Mouse (Mus musculus) liver, embryonic 13.5 days (tissue): ENCODE results near the gene Cldn10. TPM values are rescaled to one million over a fixed set of nuclear protein-coding genes. Genes with fewer than 3 reads are reported as not detected.
"Not testable (repeated sequence)": the region's sequence is repeated elsewhere in the genome, so short reads cannot be mapped to it uniquely, and the experiment has no call there.

Source experiments
- ATAC-seq: fragments of 200-750 bp; cut with Nextera tagmentation; 2 replicates; pipeline ENCODE4 v1.8.0; 2017; ENCODE audit warnings: low read depth, mild to moderate bottlenecking, moderate number of reproducible peaks, moderate library complexity
- DNase-seq: peaks from one replicate; pipeline ENCODE4 v3.0.0; 2022
- H3K27ac ChIP-seq: fragments of 300-500 bp; sonication (generic); 2 replicates; pipeline ENCODE4 v1.5.1; 2015; ENCODE audit warnings: moderate library complexity, mild to moderate bottlenecking, inconsistent platforms
- H3K27me3 ChIP-seq: fragments of 300-500 bp; sonication (generic); 2 replicates; pipeline ENCODE4 v1.6.1; 2015; ENCODE audit warnings: mild to moderate bottlenecking, inconsistent platforms
- H3K36me3 ChIP-seq: fragments of 300-500 bp; sonication (generic); 2 replicates; pipeline ENCODE4 v1.6.1; 2015; ENCODE audit warnings: mild to moderate bottlenecking, inconsistent platforms
- H3K4me1 ChIP-seq: fragments of 300-500 bp; sonication (generic); replicated peaks from 2 replicates; pipeline ENCODE4 v1.6.1; 2015; ENCODE audit warnings: inconsistent platforms
- H3K4me2 ChIP-seq: fragments of 300-500 bp; sonication (generic); 2 replicates; pipeline ENCODE4 v1.6.1; 2015; ENCODE audit warnings: inconsistent platforms, mild to moderate bottlenecking, moderate library complexity
- H3K4me3 ChIP-seq: fragments of 300-500 bp; sonication (generic); replicated peaks from 2 replicates; pipeline ENCODE4 v1.5.1; 2015; ENCODE audit warnings: mild to moderate bottlenecking, inconsistent platforms
- H3K9ac ChIP-seq: fragments of 300-500 bp; sonication (generic); 2 replicates; pipeline ENCODE4 v1.6.1; 2015; ENCODE audit warnings: mild to moderate bottlenecking, inconsistent platforms
- H3K9me3 ChIP-seq: fragments of 300-500 bp; sonication (generic); replicated peaks from 2 replicates; pipeline ENCODE4 v1.6.1; 2016; ENCODE audit warnings: inconsistent platforms
- WGBS: fragments of 180-500 bp; shearing (Covaris S2); methylation state at CpG from one replicate; pipeline ENCODE4 v1.1.7; 2015; ENCODE audit not compliant: insufficient replicate concordance; 5-methylcytosine and 5-hydroxymethylcytosine counted together
- polyA plus RNA-seq: library from polyadenylated mRNA; unstranded; fragments of >200 nt; fragmentation: Nextera tagmentation; extraction: Ambion mirVana; gene quantifications from 2 replicates; pipeline ENCODE4 v1.2.1, GENCODE M21; 2015

Cldn10 gene
- polyA plus RNA-seq, 1 experiment from 2014 or later, result 0.20 TPM

DNA sequence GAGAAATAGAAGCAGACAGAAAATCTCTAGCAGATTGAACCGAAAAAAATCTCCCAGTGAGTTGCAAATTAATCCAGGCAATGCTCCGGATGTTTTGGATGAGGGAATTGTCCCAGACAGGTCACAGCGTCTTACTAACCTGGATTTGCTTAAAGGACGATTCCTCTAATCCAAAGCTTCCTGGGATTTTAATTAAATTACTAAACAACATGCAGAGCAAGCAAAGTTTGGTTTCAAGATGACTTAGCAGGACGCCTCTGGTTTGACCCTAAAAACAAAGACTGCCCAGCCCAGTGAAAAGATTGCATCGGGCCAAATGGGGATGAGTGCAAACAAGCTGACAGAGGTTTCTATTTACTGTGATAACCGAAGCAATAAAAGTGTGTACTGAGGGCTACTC is 16.2 kb downstream of the Cldn10 start:
- ATAC-seq, result no peak
- Histone ChIP-seq H3K27ac (no peak overlapping the region), H3K9me3 (no peaks in the 10 kb centered on the region), H3K4me2 (no peak overlapping the region), H3K4me3 (no peak overlapping the region), H3K4me1 (peaks cover 47% of the 10 kb centered on the region), H3K9ac (no peak overlapping the region), H3K36me3 (no peaks in the 10 kb centered on the region), H3K27me3 (peaks cover 12% of the 10 kb centered on the region; the same call in 1 of the 2 replicates)
- 57% methylated on average over 7 of the region's 7 CpGs for WGBS
- no peak for DNase-seq

- Histone ChIP-seq H3K27ac (no peak overlapping the region), H3K27me3 (peaks cover 13% of the 10 kb centered on the region; the same call in 1 of the 2 replicates), H3K4me1 (peaks cover 47% of the 10 kb centered on the region), H3K9me3 (no peaks in the 10 kb centered on the region), H3K4me3 (no peak overlapping the region), H3K4me2 (no peak overlapping the region), H3K9ac (no peak overlapping the region), H3K36me3 (no peaks in the 10 kb centered on the region)
- WGBS, result 40% methylated on average over 6 of the region's 6 CpGs
- DNase-seq, result peak; percentile 38
- ATAC-seq, result no peak
Measured at GRCm38 (mm10) chr14:118804351-118804750, 16.6 kb downstream of the Cldn10 start.

- Histone ChIP-seq H3K36me3 (no peaks in the 10 kb centered on the region), H3K9ac (peak overlapping the region; percentile 37; the same call in 1 of the 2 replicates), H3K4me2 (peak overlapping the region; percentile 33), H3K4me1 (peaks cover 58% of the 10 kb centered on the region), H3K4me3 (no peak overlapping the region), H3K27ac (peak overlapping the region; percentile 53), H3K9me3 (no peaks in the 10 kb centered on the region), H3K27me3 (0 out of 2 replicates have a peak, but pooled peaks cover 4% of the 10 kb centered on the region)
- DNase-seq (no peak), ATAC-seq (no peak)
- WGBS, result 82% methylated on average over 5 of the region's 5 CpGs
Measured at GRCm38 (mm10) chr14:118807653-118808052, 19.9 kb downstream of the Cldn10 start.

DNA sequence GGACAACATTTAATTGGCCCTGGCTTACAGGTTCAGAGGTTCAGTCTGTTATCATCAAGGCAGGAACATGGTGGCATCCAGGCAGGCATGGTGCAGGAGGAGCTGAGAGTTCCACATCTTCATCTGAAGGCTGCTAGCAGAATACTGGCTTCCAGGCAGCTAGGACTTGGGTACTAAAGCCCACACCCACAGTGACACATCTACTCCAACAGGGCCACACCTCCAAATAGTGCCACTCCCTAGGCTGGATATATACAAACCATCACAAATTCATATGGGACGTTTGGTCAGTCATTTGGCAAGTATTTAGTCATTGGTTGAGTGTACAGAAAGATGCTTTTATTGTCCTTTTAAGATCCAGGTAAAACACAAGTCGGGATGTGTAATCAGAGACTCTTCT is 20.5 kb downstream of the Cldn10 start:
- WGBS, result 64% methylated on average over 2 of the region's 2 CpGs
- not testable (repeated sequence) for H3K36me3 ChIP-seq, DNase-seq, H3K9me3 ChIP-seq, H3K27me3 ChIP-seq, H3K4me3 ChIP-seq
- Histone ChIP-seq H3K4me2 (peak overlapping the region; percentile 33), H3K4me1 (peaks cover 58% of the 10 kb centered on the region), H3K9ac (0 out of 2 replicates have a peak overlapping the region, but pooled peaks have one; percentile 37), H3K27ac (peak overlapping the region; percentile 53)
- ATAC-seq, result peak; percentile 83

DNA sequence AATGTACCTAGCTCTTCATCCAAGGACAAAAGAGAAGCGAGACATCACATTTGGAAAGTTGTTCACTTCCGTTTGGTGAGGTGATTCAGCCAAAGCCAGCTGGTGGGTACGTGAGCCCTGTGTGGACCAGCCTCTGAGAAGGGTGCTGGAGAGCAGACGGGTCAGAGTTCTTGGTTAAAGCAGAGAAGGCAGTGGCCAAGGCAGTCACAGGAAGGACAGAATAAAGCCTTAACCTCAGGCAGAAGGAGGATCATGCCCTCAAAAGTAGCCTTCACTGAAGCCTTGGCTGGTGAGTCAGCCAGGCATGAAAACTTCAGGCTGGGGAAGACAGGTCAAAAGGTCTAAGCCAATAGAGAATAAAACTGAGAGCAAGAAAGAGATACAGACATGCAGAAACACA is 22.0 kb downstream of the Cldn10 start:
- ATAC-seq (no peak), DNase-seq (no peak)
- Histone ChIP-seq H3K4me2 (0 out of 2 replicates have a peak overlapping the region, but pooled peaks have one; percentile 0), H3K27me3 (0 out of 2 replicates have a peak, but pooled peaks cover 6% of the 10 kb centered on the region), H3K36me3 (no peaks in the 10 kb centered on the region), H3K27ac (peak overlapping the region; percentile 65), H3K4me3 (no peak overlapping the region), H3K4me1 (peaks cover 58% of the 10 kb centered on the region), H3K9ac (no peak overlapping the region), H3K9me3 (no peaks in the 10 kb centered on the region)
- 58% methylated on average over 4 of the region's 4 CpGs for WGBS

- peak; percentile 53 for ATAC-seq
- not testable (repeated sequence) for H3K9me3 ChIP-seq, H3K36me3 ChIP-seq, DNase-seq, H3K27me3 ChIP-seq, H3K9ac ChIP-seq
- H3K4me1 ChIP-seq, result peaks cover 58% of the 10 kb centered on the region
- H3K4me2 ChIP-seq, result peak overlapping the region; percentile 31
- H3K27ac ChIP-seq, result peak overlapping the region; percentile 65; the same call in 1 of the 2 replicates
- H3K4me3 ChIP-seq, result peak overlapping the region; percentile 20; the same call in 1 of the 2 replicates
Measured at GRCm38 (mm10) chr14:118811256-118811655, 23.5 kb downstream of the Cldn10 start.

DNA sequence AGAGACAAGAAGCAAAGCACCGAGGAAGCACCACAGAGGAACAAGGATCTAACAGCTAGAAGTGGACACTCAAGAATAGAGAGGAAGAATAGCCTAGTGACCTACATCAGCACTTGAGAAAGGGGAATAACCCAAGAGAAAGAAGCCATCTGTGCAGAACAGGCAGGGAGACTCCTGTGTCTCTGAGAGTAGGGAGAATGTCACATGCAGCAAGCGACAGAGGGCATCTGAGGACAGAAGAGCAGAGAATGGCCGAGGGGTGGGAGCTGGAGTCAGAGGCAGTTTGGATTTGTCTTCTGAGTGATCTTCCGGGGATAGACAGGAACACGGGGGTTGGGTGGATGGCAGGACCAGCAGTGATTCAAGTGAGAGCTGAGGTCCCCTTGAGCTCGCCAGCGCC is 25.4 kb downstream of the Cldn10 start:
- no peak for ATAC-seq
- no peak overlapping the region for H3K4me3 ChIP-seq
- WGBS, result 65% methylated on average over 7 of the region's 7 CpGs
- DNase-seq, result no peak
- no peak overlapping the region for H3K27ac ChIP-seq
- 0 out of 2 replicates have a peak, but pooled peaks cover 6% of the 10 kb centered on the region for H3K27me3 ChIP-seq
- no peak overlapping the region for H3K9ac ChIP-seq
- H3K4me1 ChIP-seq, result peaks cover 45% of the 10 kb centered on the region
- H3K4me2 ChIP-seq, result no peak overlapping the region
- no peaks in the 10 kb centered on the region for H3K36me3 ChIP-seq
- H3K9me3 ChIP-seq, result peaks cover 6% of the 10 kb centered on the region; the same call in 1 of the 2 replicates

- WGBS, result 12% methylated on average over 4 of the region's 4 CpGs
- Histone ChIP-seq H3K9me3 (peaks cover 8% of the 10 kb centered on the region; the same call in 1 of the 2 replicates), H3K9ac (peak overlapping the region; percentile 42; the same call in 1 of the 2 replicates), H3K27me3 (peaks cover 13% of the 10 kb centered on the region), H3K4me3 (peak overlapping the region; percentile 32; the same call in 1 of the 2 replicates), H3K27ac (no peak overlapping the region), H3K4me1 (peaks cover 11% of the 10 kb centered on the region), H3K36me3 (no peaks in the 10 kb centered on the region), H3K4me2 (peak overlapping the region; percentile 49)
- peak; percentile 56 for DNase-seq
- peak; percentile 39 for ATAC-seq
Measured at GRCm38 (mm10) chr14:118816503-118816902, 28.8 kb downstream of the Cldn10 start.

DNA sequence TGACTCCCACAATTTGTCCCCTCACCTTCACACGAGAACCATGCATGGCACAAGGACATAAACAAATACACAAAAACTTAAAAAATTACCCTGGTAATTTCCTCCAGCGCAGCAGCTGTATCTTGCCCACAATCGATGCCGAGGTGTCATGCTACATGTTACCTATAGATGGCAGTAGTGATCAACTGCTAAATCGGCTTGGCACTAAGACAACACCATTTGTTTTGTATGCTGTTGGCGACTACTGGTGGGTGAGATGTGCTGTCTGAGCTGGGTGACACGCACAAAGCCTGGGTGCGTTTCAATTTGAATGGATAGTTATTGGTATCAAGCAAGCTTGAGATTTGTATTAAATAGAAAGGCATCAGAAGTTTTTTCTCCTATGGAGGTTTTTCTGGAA is 32.4 kb downstream of the Cldn10 start:
- no peak overlapping the region for H3K4me3 ChIP-seq
- H3K4me2 ChIP-seq, result no peak overlapping the region
- 5% methylated on average over 8 of the region's 8 CpGs for WGBS
- peaks cover 8% of the 10 kb centered on the region; the same call in 1 of the 2 replicates for H3K9me3 ChIP-seq
- H3K9ac ChIP-seq, result no peak overlapping the region
- 0 out of 2 replicates have a peak, but pooled peaks cover 4% of the 10 kb centered on the region for H3K4me1 ChIP-seq
- ATAC-seq, result no peak
- H3K27ac ChIP-seq, result no peak overlapping the region
- H3K27me3 ChIP-seq, result peaks cover 10% of the 10 kb centered on the region
- DNase-seq, result no peak
- H3K36me3 ChIP-seq, result no peaks in the 10 kb centered on the region

- Histone ChIP-seq H3K27ac (no peak overlapping the region), H3K4me1 (peaks cover 5% of the 10 kb centered on the region; the same call in 1 of the 2 replicates), H3K36me3 (no peaks in the 10 kb centered on the region), H3K9ac (no peak overlapping the region), H3K4me2 (no peak overlapping the region), H3K4me3 (no peak overlapping the region), H3K27me3 (peaks cover 10% of the 10 kb centered on the region), H3K9me3 (peaks cover 5% of the 10 kb centered on the region; the same call in 1 of the 2 replicates)
- ATAC-seq (no peak), DNase-seq (no peak)
- 79% methylated on average over 3 of the region's 4 CpGs for WGBS
Measured at GRCm38 (mm10) chr14:118822816-118823215, 35.1 kb downstream of the Cldn10 start.

DNA sequence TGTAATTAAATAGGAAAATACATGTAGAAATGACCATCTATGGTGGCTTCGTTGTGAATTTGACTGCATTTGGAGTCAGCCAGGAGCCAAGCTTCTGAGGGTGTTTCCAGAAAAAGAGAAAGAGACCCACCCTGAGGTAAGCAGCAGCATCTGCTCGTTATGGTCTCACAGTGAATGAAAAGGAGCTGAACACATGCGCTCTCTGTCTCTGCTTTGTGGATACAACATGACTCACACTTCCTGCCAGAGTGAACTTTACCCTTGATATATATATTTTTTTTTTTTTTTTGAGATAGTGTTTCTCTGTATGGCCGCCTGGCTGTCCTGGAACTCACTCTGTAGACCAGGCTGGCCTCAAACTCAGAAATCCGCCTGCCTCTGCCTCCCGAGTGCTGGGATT is 35.6 kb downstream of the Cldn10 start:
- no peaks in the 10 kb centered on the region for H3K9me3 ChIP-seq
- no peak overlapping the region for H3K4me3 ChIP-seq
- peaks cover 10% of the 10 kb centered on the region for H3K27me3 ChIP-seq
- DNase-seq (no peak), ATAC-seq (no peak)
- peaks cover 5% of the 10 kb centered on the region; the same call in 1 of the 2 replicates for H3K4me1 ChIP-seq
- H3K9ac ChIP-seq, result no peak overlapping the region
- no peak overlapping the region for H3K27ac ChIP-seq
- no peaks in the 10 kb centered on the region for H3K36me3 ChIP-seq
- WGBS, result 50% methylated on average over 6 of the region's 6 CpGs
- no peak overlapping the region for H3K4me2 ChIP-seq

DNA sequence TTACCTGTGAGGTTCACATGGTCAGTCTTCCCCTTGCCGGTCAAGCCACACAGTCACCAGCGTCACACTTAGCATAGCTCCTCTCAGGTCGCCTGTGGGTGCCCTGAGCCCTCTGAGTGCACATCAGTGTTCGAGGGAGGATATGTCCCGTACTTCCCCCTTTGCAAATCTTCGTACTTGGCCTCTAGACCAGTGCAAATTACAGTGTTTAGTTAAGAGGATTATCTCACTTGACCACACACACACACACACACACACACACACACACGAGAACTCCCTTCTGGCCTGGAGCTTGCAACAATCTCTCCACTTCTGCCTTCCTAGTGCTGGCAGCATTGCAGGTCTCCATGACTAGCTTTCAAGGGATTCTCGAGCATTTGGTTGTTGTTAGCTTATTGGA is 38.6 kb downstream of the Cldn10 start:
- no peak for DNase-seq
- H3K27me3 ChIP-seq, result no peaks in the 10 kb centered on the region
- 59% methylated on average over 8 of the region's 8 CpGs for WGBS
- no peak overlapping the region for H3K27ac ChIP-seq
- no peaks in the 10 kb centered on the region for H3K36me3 ChIP-seq
- no peak overlapping the region for H3K4me2 ChIP-seq
- no peak overlapping the region for H3K4me3 ChIP-seq
- no peaks in the 10 kb centered on the region for H3K9me3 ChIP-seq
- ATAC-seq, result peak; percentile 36; the same call in 1 of the 2 replicates
- peaks cover 5% of the 10 kb centered on the region; the same call in 1 of the 2 replicates for H3K4me1 ChIP-seq
- H3K9ac ChIP-seq, result no peak overlapping the region
